Mouse (Mus musculus) lung, embryonic 15.5 days (tissue): ENCODE measurements around the gene Olfr1176. TPM values are rescaled to one million over a fixed set of nuclear protein-coding genes. Genes with fewer than 3 reads are reported as not detected.

Experiments used
- ATAC-seq: fragments of 200-750 bp; cut with Nextera tagmentation; 2 replicates; pipeline ENCODE4 v1.8.0; 2017; ENCODE audit warnings: moderate number of reproducible peaks, borderline replicate concordance; ENCODE audit not compliant: low FRiP score, low TSS enrichment; ENCODE audit errors: extremely low read depth
- H3K27ac ChIP-seq: fragments of 300-500 bp; sonication (generic); 2 replicates; pipeline ENCODE4 v1.5.1; 2015; ENCODE audit warnings: moderate library complexity, mild to moderate bottlenecking, inconsistent platforms
- H3K27me3 ChIP-seq: fragments of 300-500 bp; sonication (generic); 2 replicates; pipeline ENCODE4 v1.6.1; 2015; ENCODE audit warnings: inconsistent platforms
- H3K36me3 ChIP-seq: fragments of 300-500 bp; sonication (generic); 2 replicates; pipeline ENCODE4 v1.6.1; 2015; ENCODE audit warnings: inconsistent platforms
- H3K4me1 ChIP-seq: fragments of 300-500 bp; sonication (generic); 2 replicates; pipeline ENCODE4 v1.6.1; 2015; ENCODE audit warnings: inconsistent platforms
- H3K4me2 ChIP-seq: fragments of 300-500 bp; sonication (generic); 2 replicates; pipeline ENCODE4 v1.6.1; 2015; ENCODE audit warnings: inconsistent platforms, mild to moderate bottlenecking, moderate library complexity
- H3K4me3 ChIP-seq: fragments of 300-500 bp; sonication (generic); 2 replicates; pipeline ENCODE4 v1.5.1; 2015; ENCODE audit warnings: mild to moderate bottlenecking, inconsistent platforms
- H3K9ac ChIP-seq: fragments of 300-500 bp; sonication (generic); 2 replicates; pipeline ENCODE4 v1.6.1; 2015; ENCODE audit warnings: inconsistent platforms
- H3K9me3 ChIP-seq: fragments of 300-500 bp; sonication (generic); 2 replicates; pipeline ENCODE4 v1.6.1; 2016; ENCODE audit warnings: inconsistent platforms
- WGBS: fragments of 180-500 bp; shearing (Covaris S2); methylation state at CpG from one replicate; pipeline ENCODE4 v1.1.7; 2015; 5-methylcytosine and 5-hydroxymethylcytosine counted together
- polyA plus RNA-seq: library from polyadenylated mRNA; unstranded; fragments of >200 nt; fragmentation: Nextera tagmentation; extraction: Ambion mirVana; gene quantifications from 2 replicates; pipeline ENCODE4 v1.2.1, GENCODE M21; 2015

Olfr1176 gene
- not detected in 2 replicates for polyA plus RNA-seq

- no peaks in the 10 kb centered on the region for H3K27me3 ChIP-seq
- H3K9ac ChIP-seq, result no peak within 1 kb of the TSS
- H3K4me3 ChIP-seq, result no peak within 1 kb of the TSS
- H3K4me2 ChIP-seq, result no peak within 1 kb of the TSS
- H3K4me1 ChIP-seq, result no peaks in the 10 kb centered on the region
- H3K9me3 ChIP-seq, result no peaks in the 10 kb centered on the region
- 50% methylated on average over 1 of the region's 1 CpGs for WGBS
- no peaks in the 10 kb centered on the region for H3K36me3 ChIP-seq
- no peak for ATAC-seq
- no peak within 1 kb of the TSS for H3K27ac ChIP-seq
Observed at GRCm38 (mm10) chr2:88336421-88336820, at the start of gene Olfr1176. Gene Olfr1176, plus strand, starts transcription at chr2:88336721.

- Histone ChIP-seq H3K27me3 (no peaks in the 10 kb centered on the region), H3K4me2 (no peak within 1 kb of the TSS), H3K36me3 (no peaks in the 10 kb centered on the region), H3K27ac (no peak within 1 kb of the TSS), H3K4me1 (no peaks in the 10 kb centered on the region), H3K9me3 (no peaks in the 10 kb centered on the region), H3K9ac (no peak within 1 kb of the TSS), H3K4me3 (no peak within 1 kb of the TSS)
- 86% methylated on average over 4 of the region's 4 CpGs for WGBS
- ATAC-seq, result no peak
Observed at GRCm38 (mm10) chr2:88315035-88315434, 21.5 kb upstream of the Olfr1176 start, which contains the start of gene Olfr1174-ps. Gene Olfr1174-ps, minus strand, starts transcription at chr2:88315135.

- 71% methylated on average over 2 of the region's 2 CpGs for whole genome bisulfite sequencing
- H3K27ac ChIP-seq, result no peak within 1 kb of the TSS
Observed at GRCm38 (mm10) chr2:88327115-88327514, 9.4 kb upstream of the Olfr1176 start, which contains the start of gene Olfr1175-ps. Gene Olfr1175-ps, minus strand, starts transcription at chr2:88327215.

GRCm38 (mm10) chr2:88346392-88346791 is 9.9 kb downstream of the Olfr1176 start, which contains the start of gene Olfr1177-ps:
Gene Olfr1177-ps, minus strand, starts transcription at chr2:88346492.
- Histone ChIP-seq H3K36me3 (no peaks in the 10 kb centered on the region), H3K27ac (no peak within 1 kb of the TSS), H3K4me3 (no peak within 1 kb of the TSS), H3K9me3 (no peaks in the 10 kb centered on the region), H3K9ac (no peak within 1 kb of the TSS), H3K27me3 (no peaks in the 10 kb centered on the region), H3K4me2 (no peak within 1 kb of the TSS), H3K4me1 (no peaks in the 10 kb centered on the region)
- 83% methylated on average over 1 of the region's 1 CpGs for WGBS
- no peak for ATAC-seq

More at GRCm38 (mm10) chr2:88327115-88327514, 9.4 kb upstream of the Olfr1176 start, which contains the start of gene Olfr1175-ps:
- Histone ChIP-seq H3K36me3 (no peaks in the 10 kb centered on the region), H3K4me3 (no peak within 1 kb of the TSS), H3K9ac (no peak within 1 kb of the TSS), H3K27me3 (no peaks in the 10 kb centered on the region), H3K4me1 (no peaks in the 10 kb centered on the region), H3K4me2 (no peak within 1 kb of the TSS), H3K9me3 (no peaks in the 10 kb centered on the region)
- ATAC-seq, result no peak

GRCm38 (mm10) chr2:88356304-88356703 is 19.8 kb downstream of the Olfr1176 start:
- H3K9me3 ChIP-seq, result no peaks in the 10 kb centered on the region
- no peaks in the 10 kb centered on the region for H3K36me3 ChIP-seq
- H3K4me2 ChIP-seq, result no peak overlapping the region
- WGBS, result 1% methylated on average over 2 of the region's 2 CpGs
- no peaks in the 10 kb centered on the region for H3K4me1 ChIP-seq
- H3K9ac ChIP-seq, result no peak overlapping the region
- H3K27ac ChIP-seq, result no peak overlapping the region
- no peak for ATAC-seq
- H3K4me3 ChIP-seq, result no peak overlapping the region
- no peaks in the 10 kb centered on the region for H3K27me3 ChIP-seq

GRCm38 (mm10) chr2:88386762-88387161 is 50.2 kb downstream of the Olfr1176 start, which contains the start of gene Olfr1178:
Gene Olfr1178, plus strand, starts transcription at chr2:88387062.
- H3K4me3 ChIP-seq, result no peak within 1 kb of the TSS
- no peaks in the 10 kb centered on the region for H3K4me1 ChIP-seq
- no peak within 1 kb of the TSS for H3K4me2 ChIP-seq
- H3K9me3 ChIP-seq, result no peaks in the 10 kb centered on the region
- WGBS, result 81% methylated on average over 1 of the region's 1 CpGs
- H3K9ac ChIP-seq, result no peak within 1 kb of the TSS
- H3K27me3 ChIP-seq, result no peaks in the 10 kb centered on the region
- no peak for ATAC-seq
- H3K27ac ChIP-seq, result no peak within 1 kb of the TSS
- H3K36me3 ChIP-seq, result no peaks in the 10 kb centered on the region

Other genes starting within 250 kb of the Olfr1176 start
- not detected in 2 replicates for gene Olfr1164, start 242.8 kb upstream of the Olfr1176 start, polyA plus RNA-seq
- gene Olfr1166, start 208.4 kb upstream of the Olfr1176 start, polyA plus RNA-seq, result not detected in 2 replicates
- gene Olfr1167, start 181.5 kb upstream of the Olfr1176 start, polyA plus RNA-seq, result not detected in 2 replicates
- gene Olfr1168, start 154.8 kb upstream of the Olfr1176 start, polyA plus RNA-seq, result not detected in 2 replicates
- not detected in 2 replicates for gene Olfr1170, start 108.4 kb upstream of the Olfr1176 start, polyA plus RNA-seq
- not detected in 2 replicates for gene Olfr1173, start 56.8 kb upstream of the Olfr1176 start, polyA plus RNA-seq
- gene Olfr1174-ps, start 21.6 kb upstream of the Olfr1176 start, polyA plus RNA-seq, result not detected in 2 replicates
- not detected in 2 replicates for gene Olfr1175-ps, start 9.5 kb upstream of the Olfr1176 start, polyA plus RNA-seq
- gene Olfr1177-ps, start 9.8 kb downstream of the Olfr1176 start, polyA plus RNA-seq, result not detected in 2 replicates
- not detected in 2 replicates for gene Olfr1178, start 50.3 kb downstream of the Olfr1176 start, polyA plus RNA-seq
- not detected in 2 replicates for gene Olfr1179, start 69.7 kb downstream of the Olfr1176 start, polyA plus RNA-seq
- gene Olfr1180, start 82.4 kb downstream of the Olfr1176 start, polyA plus RNA-seq, result not detected in 2 replicates
- not detected in 2 replicates for gene Olfr1181, start 89.5 kb downstream of the Olfr1176 start, polyA plus RNA-seq
- not detected in 2 replicates for gene Gm13757, start 112.4 kb downstream of the Olfr1176 start, polyA plus RNA-seq
- not detected in 2 replicates for gene Olfr1183, start 118.1 kb downstream of the Olfr1176 start, polyA plus RNA-seq
- gene Olfr1184, start 146.9 kb downstream of the Olfr1176 start, polyA plus RNA-seq, result not detected in 2 replicates
- not detected in 2 replicates for gene Olfr1185-ps1, start 156.6 kb downstream of the Olfr1176 start, polyA plus RNA-seq
- gene Olfr1186, start 181.8 kb downstream of the Olfr1176 start, polyA plus RNA-seq, result not detected in 2 replicates
- not detected in 2 replicates for gene Olfr1188, start 220.2 kb downstream of the Olfr1176 start, polyA plus RNA-seq
- gene Olfr1189, start 249.7 kb downstream of the Olfr1176 start, polyA plus RNA-seq, result not detected in 2 replicates